Mouse (Mus musculus): ENCODE data around the gene Rbfox3. TPM values are rescaled to one million over a fixed set of nuclear protein-coding genes. Genes with fewer than 3 reads are reported as not detected.

Rbfox3 gene
- polyA plus RNA-seq, 2 experiments = 0.08 to 0.17 TPM

- H3K4me2 ChIP-seq (ENCODE audit: low read depth) = no peak overlapping the region
Observed at GRCm38 (mm10) chr11:118728797-118729196, 182.6 kb downstream of the Rbfox3 start.

GRCm38 (mm10) chr11:118728083-118728551 is 183.3 kb downstream of the Rbfox3 start:
- ATAC-seq (ENCODE audit: insufficient read depth) (no peak), DNase-seq (ENCODE audit: low read depth in 3 of 3, low spot score in 3 of 3) (no peak)
- Histone ChIP-seq H3K9me3 (ENCODE audit: control insufficient read depth, low read length) (no peaks in the 10 kb centered on the region), H3K27me3 (ENCODE audit: control insufficient read depth, insufficient read depth, low read length) (no peaks in the 10 kb centered on the region), H3K4me2 (ENCODE audit: low read depth) (no peak overlapping the region), H3K4me1 (replicated peaks; ENCODE audit: control insufficient read depth in 2 of 2, insufficient read depth in 2 of 2, low read length in 1 of 2) (peaks cover 0 to 8% of the 10 kb centered on the region in 2 experiments; a peak in 1 of 4 replicates), H3K9ac (replicated peaks) (no peak overlapping the region), H3K27ac (no peak overlapping the region), H3K4me3 (ENCODE audit: insufficient read depth in 1 of 2, low read depth in 2 of 2, low read length in 2 of 2) (no peak overlapping the region), H3K36me3 (replicated peaks; ENCODE audit: control insufficient read depth, insufficient read depth, low read depth) (no peaks in the 10 kb centered on the region)
- TF ChIP-seq EP300 (IDR thresholded peaks at IDR 0.05; ENCODE audit: low read depth) (no peak), CTCF (IDR thresholded peaks at IDR 0.05; ENCODE audit: low read depth) (no peak)
- WGBS (ENCODE audit: insufficient replicate concordance) = 25% methylated on average over 8 of the region's 8 CpGs

More at GRCm38 (mm10) chr11:118728797-118729196, 182.6 kb downstream of the Rbfox3 start:
- WGBS (ENCODE audit: insufficient replicate concordance) = 53% methylated on average over 12 of the region's 12 CpGs
- Histone ChIP-seq H3K9me3 (ENCODE audit: control insufficient read depth, low read length) (no peaks in the 10 kb centered on the region), H3K27ac (no peak overlapping the region), H3K9ac (replicated peaks) (no peak overlapping the region), H3K27me3 (ENCODE audit: control insufficient read depth, insufficient read depth, low read length) (no peaks in the 10 kb centered on the region), H3K4me3 (ENCODE audit: insufficient read depth in 1 of 2, low read depth in 2 of 2, low read length in 2 of 2) (no peak overlapping the region), H3K4me1 (replicated peaks; ENCODE audit: control insufficient read depth in 2 of 2, insufficient read depth in 2 of 2, low read length in 1 of 2) (peaks cover 0 to 5% of the 10 kb centered on the region in 2 experiments; a peak in 1 of 4 replicates), H3K36me3 (replicated peaks; ENCODE audit: control insufficient read depth, insufficient read depth, low read depth) (no peaks in the 10 kb centered on the region)
- DNase-seq (ENCODE audit: low read depth in 3 of 3, low spot score in 3 of 3) (no peak), ATAC-seq (ENCODE audit: insufficient read depth) (no peak)
- TF ChIP-seq EP300 (IDR thresholded peaks at IDR 0.05; ENCODE audit: low read depth) (no peak), CTCF (IDR thresholded peaks at IDR 0.05; ENCODE audit: low read depth) (no peak)

DNA sequence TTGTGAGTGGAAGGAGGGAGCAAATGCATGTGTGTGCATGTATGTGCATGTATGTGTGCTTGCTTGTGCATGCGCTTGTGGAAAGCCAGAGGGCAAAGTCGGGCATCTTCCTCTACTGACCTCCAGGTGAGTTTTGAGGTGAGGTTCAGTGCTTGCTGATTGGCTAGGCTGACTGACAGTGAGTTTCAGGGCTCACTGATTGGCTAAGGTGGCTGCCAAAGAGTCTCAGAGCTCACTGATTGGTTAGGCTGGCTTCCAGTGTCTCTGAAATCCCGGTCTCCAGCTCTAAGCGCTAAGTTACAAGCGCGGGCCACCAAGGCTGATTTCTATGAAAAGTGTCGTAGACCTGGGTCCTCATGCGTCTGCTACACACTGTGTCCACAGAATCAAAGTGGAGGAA is 185.0 kb downstream of the Rbfox3 start:
- Histone ChIP-seq H3K36me3 (replicated peaks; ENCODE audit: control insufficient read depth, insufficient read depth, low read depth) (no peaks in the 10 kb centered on the region), H3K27ac (no peak overlapping the region), H3K27me3 (ENCODE audit: control insufficient read depth, insufficient read depth, low read length) (no peaks in the 10 kb centered on the region), H3K4me3 (ENCODE audit: insufficient read depth in 1 of 2, low read depth in 2 of 2, low read length in 2 of 2) (no peak overlapping the region), H3K4me1 (replicated peaks; ENCODE audit: control insufficient read depth in 2 of 2, insufficient read depth in 2 of 2, low read length in 1 of 2) (peaks cover 0 to 8% of the 10 kb centered on the region in 2 experiments; a peak in 1 of 4 replicates), H3K9me3 (ENCODE audit: control insufficient read depth, low read length) (no peaks in the 10 kb centered on the region), H3K4me2 (ENCODE audit: low read depth) (no peak overlapping the region), H3K9ac (replicated peaks) (no peak overlapping the region)
- TF ChIP-seq CTCF (IDR thresholded peaks at IDR 0.05; ENCODE audit: low read depth) = no peak
- no peak for TF ChIP-seq EP300 (IDR thresholded peaks at IDR 0.05; ENCODE audit: low read depth)
- WGBS (ENCODE audit: insufficient replicate concordance) = 68% methylated on average over 8 of the region's 8 CpGs
- ATAC-seq (ENCODE audit: insufficient read depth) (no peak), DNase-seq (ENCODE audit: low read depth in 3 of 3, low spot score in 3 of 3) (no peak)

- H3K27ac ChIP-seq = no peak overlapping the region
- no peak for ATAC-seq (ENCODE audit: insufficient read depth)
Observed at GRCm38 (mm10) chr11:118724423-118724822, 187.0 kb downstream of the Rbfox3 start.

DNA sequence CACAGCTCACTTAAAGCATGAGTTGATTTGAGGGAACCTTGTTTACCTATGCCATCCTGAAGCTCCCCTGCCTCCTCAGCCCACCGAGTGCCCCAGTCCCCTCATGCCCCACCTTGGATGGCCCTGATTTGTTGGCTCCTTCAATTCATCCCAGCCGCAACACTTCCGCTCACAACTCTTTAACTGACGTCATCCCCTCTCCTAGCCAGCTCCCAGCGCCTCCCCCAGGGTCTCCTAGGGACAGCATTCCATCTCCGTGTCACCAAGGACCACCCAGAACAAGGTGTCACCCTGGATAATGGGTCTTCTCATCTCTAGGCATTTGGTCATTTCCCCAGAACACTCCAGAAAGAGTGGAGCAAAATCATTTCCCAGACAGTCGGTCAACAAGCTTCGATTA is 188.2 kb downstream of the Rbfox3 start:
- H3K4me2 ChIP-seq (ENCODE audit: low read depth) = no peak overlapping the region
- no peaks in the 10 kb centered on the region for H3K36me3 ChIP-seq (replicated peaks; ENCODE audit: control insufficient read depth, insufficient read depth, low read depth)
- no peak overlapping the region for H3K9ac ChIP-seq (replicated peaks)
- DNase-seq (ENCODE audit: low read depth in 3 of 3, low spot score in 3 of 3) (no peak), ATAC-seq (ENCODE audit: insufficient read depth) (no peak)
- H3K9me3 ChIP-seq (ENCODE audit: control insufficient read depth, low read length) = no peaks in the 10 kb centered on the region
- H3K27me3 ChIP-seq (ENCODE audit: control insufficient read depth, insufficient read depth, low read length) = no peaks in the 10 kb centered on the region
- H3K27ac ChIP-seq = no peak overlapping the region
- WGBS (ENCODE audit: insufficient replicate concordance) = 52% methylated on average over 8 of the region's 8 CpGs
- peaks cover 0 to 8% of the 10 kb centered on the region in 2 experiments; a peak in 1 of 4 replicates for H3K4me1 ChIP-seq (replicated peaks; ENCODE audit: control insufficient read depth in 2 of 2, insufficient read depth in 2 of 2, low read length in 1 of 2)
- no peak for TF ChIP-seq CTCF (IDR thresholded peaks at IDR 0.05; ENCODE audit: low read depth)
- no peak overlapping the region for H3K4me3 ChIP-seq (ENCODE audit: insufficient read depth in 1 of 2, low read depth in 2 of 2, low read length in 2 of 2)

More at GRCm38 (mm10) chr11:118724423-118724822, 187.0 kb downstream of the Rbfox3 start:
- TF ChIP-seq EP300 (IDR thresholded peaks at IDR 0.05; ENCODE audit: low read depth) (no peak), CTCF (IDR thresholded peaks at IDR 0.05; ENCODE audit: low read depth) (no peak)
- H3K4me1 ChIP-seq (replicated peaks; ENCODE audit: control insufficient read depth in 2 of 2, insufficient read depth in 2 of 2, low read length in 1 of 2) = peaks cover 0 to 8% of the 10 kb centered on the region in 2 experiments; a peak in 1 of 4 replicates
- no peaks in the 10 kb centered on the region for H3K36me3 ChIP-seq (replicated peaks; ENCODE audit: control insufficient read depth, insufficient read depth, low read depth)
- H3K4me2 ChIP-seq (ENCODE audit: low read depth) = no peak overlapping the region
- H3K9ac ChIP-seq (replicated peaks) = no peak overlapping the region
- WGBS (ENCODE audit: insufficient replicate concordance) = 55% methylated on average over 8 of the region's 8 CpGs
- no peaks in the 10 kb centered on the region for H3K27me3 ChIP-seq (ENCODE audit: control insufficient read depth, insufficient read depth, low read length)
- DNase-seq (ENCODE audit: low read depth in 3 of 3, low spot score in 3 of 3) = no peak
- H3K4me3 ChIP-seq (ENCODE audit: insufficient read depth in 1 of 2, low read depth in 2 of 2, low read length in 2 of 2) = no peak overlapping the region
- H3K9me3 ChIP-seq (ENCODE audit: control insufficient read depth, low read length) = no peaks in the 10 kb centered on the region

Measured in liver, embryonic 14.5 days (tissue).